Mouse (Mus musculus) c-Kit-positive CD71-positive TER-119-negative erythroid progenitor cells, embryonic 14.5 days (primary cell): ENCODE data around the gene Gnai2.

ENCODE experiments used
- DNase-seq: peaks from one replicate; pipeline ENCODE4 v3.0.0-alpha.2; 2013; ENCODE audit warnings: low read depth

The Gnai2 gene

DNA sequence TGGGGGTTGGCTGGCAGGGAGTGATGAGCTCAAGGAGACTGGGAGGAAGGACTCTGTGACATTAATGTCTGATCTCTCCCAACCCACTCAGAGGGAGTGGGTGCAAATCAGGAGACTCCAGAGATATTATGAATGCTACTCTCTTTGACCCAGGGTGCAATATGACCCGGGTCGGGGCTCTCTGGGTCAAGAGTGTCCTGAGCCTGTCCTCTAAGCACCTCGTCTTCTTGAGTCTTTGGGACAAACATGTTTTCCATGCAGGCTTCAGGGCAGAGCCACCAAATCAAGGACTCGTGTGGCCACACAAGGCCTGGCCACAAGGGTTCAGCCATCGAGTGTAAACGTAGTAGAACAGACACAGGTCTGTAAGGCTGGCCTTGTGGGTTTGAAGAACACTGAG, 22.9 kb upstream of the Gnai2 start:
- no peak for DNase-seq

DNA sequence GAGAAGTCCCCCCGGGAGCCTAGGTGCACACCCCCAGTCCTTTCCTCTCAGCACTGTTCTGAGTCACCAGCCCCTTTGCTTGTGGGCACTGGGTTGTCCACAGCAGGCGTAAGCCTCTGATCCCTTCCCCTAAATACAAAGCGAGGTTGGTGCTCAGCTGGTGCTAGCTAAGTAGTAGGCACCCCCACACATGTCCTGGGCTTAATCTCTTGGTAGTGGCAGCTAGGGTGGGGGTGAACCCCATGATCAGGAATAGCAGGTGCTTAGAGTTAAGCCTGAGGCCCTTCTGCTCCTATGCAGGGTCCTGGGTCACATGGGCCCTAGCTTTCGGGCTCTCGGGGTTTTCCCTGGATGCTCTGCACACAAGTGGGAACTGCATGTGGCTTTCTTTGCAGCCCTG, 22.0 kb upstream of the Gnai2 start:
- no peak for DNase-seq

DNA sequence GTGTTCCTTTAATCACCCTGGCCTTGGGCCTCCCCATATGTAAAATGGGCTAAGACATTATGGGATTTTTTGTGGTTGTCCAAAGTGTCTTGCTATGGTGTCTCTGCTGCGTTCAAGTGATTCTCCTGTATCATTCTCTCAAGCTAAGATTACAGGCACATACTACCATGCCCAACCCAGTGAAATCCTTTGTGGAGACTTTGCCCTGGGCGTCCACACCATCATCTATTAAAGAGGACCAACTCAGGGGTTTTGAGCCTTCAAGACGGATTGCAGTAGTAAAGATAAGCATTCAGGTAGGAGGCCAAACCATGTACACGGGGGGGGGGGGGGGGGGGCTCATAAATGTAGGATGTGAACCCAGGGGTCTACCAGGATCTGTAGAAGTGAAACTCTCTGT, 19.4 kb upstream of the Gnai2 start:
- no peak for DNase-seq

DNA sequence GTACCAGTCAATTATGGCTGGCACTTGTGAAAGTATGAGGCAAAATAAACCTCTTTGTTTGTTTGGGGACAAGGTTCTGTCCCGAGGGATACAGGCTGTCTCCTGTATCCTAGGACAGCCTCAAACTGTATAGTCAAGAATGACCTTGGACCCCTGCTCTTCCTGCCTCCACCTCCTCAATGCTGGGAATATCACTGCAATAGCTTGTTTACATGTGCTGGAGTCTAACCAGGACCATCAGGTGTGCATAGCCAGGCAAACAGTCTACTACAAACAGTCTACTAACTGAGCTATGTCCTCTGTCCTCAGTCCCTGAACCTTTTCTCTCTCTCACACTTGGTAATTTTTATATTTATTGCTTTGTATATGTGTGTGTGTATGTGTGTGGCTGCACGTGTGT, 18.3 kb upstream of the Gnai2 start:
- DNase-seq, result no peak

DNA sequence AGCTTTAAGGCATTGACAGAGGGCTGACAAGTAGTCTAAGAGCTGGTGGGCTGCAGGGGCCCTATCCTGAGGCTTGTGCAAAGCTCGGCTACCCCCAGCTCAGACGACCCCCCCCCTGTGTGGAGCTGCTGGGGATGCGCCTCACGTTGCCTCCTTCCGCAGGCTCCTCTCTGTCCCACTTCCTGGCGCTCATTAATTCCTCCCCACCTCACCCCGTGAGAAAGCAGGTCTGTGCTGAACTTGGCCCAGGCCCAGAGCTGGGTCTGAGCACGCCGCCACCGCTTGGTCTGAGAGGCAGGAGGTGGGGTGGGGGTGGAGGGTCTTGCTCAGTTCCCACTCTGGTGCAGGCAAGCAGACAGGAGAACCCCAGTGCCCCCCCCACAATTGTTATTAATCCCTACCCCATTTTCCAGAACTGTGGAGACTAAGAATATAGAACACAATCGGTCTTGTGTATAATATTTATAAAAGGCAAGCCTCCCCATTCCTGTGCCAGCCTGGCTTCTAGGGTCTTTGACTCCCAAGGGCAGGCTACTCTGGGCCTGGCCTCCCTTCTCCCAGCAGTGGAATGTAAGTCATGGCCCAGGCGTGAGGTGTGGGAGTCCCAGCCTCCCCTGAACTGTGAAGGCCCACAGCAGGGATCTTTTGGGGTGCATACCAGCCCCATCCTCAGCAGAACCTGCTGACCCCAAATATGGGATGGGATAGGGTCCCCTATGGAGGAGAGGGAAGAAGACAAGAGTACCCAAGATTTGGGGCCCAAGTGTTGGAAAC, 15.7 kb upstream of the Gnai2 start:
- DNase-seq, result no peak

DNA sequence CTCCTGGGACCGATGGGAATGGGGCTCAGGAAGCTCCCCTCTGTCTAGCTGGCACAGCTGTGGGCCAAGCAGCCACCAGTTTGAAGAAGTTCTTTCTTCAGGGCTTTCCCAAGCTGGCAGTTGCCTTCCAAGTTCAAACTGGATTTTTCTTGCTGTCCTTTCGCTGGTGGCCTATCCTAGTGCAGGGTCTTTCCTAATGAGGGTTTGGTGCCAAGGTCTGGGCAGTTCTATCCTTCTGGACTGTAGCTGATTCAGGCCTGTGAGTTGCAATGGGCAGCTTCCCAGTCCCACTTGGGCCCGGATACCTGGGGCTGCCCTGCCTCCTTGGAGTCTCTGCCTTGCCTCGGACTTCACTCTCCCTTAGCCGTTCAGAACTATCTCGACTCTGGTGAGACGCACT, 15.1 kb upstream of the Gnai2 start:
- DNase-seq, result no peak

DNA sequence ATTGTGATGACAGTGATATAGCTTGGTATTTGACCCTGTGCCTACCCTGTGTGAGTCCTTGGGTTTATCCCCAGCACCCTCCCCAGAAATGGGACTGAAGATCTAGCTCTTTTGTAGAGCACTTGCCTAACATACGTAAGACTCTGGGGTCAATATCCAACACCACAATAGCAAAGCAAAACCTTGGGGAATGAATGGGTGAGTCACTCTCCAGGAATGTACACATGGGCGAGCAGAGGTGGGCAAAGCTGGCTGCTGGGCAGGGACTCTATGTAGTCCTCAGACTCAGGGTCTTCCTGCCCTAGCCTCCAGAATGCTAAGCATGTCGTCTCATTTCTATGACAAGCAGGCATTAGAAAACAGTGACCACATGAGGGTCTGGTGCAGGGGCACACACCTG, 13.6 kb upstream of the Gnai2 start:
- DNase-seq, result no peak

DNA sequence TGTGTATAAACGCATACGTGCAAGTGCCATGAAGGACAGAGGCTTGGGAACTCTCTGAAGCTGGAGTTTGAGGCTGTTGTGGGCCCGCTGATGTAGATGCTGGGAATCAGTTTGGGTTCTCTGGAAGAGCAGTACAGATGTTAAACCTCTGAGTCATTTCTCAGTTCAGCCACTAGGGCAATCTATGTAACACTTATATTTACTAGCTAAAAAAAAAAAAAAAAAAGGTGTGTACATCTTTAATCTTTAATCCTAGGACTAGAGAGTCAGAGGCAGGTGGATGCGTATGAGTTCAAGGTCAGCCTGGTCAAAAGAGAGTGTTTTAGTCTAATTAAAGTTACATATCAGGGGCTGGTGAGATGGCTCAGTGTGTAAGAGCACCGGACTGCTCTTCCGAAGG, 11.8 kb upstream of the Gnai2 start:
- no peak for DNase-seq

DNA sequence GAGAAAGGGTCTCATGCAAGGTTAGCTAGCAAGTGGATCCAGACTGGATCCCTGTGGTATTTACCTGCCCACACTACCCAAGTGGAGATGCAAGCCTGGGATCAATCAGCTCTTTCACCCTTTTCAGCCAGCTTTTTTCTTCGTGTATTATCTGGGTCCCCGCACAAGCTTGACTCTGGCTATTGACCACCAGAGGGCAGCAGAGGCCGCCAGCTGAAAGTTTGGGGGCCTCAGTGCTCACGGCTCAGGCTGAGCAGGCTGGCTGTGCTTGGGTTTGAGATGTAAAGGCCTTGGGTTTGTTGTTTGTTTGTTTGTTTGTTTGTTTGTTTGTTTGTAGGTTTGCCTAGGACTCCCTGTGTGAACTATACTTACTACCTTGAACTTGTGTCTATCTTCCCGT, 10.4 kb upstream of the Gnai2 start:
- peak; percentile 86 for DNase-seq

DNA sequence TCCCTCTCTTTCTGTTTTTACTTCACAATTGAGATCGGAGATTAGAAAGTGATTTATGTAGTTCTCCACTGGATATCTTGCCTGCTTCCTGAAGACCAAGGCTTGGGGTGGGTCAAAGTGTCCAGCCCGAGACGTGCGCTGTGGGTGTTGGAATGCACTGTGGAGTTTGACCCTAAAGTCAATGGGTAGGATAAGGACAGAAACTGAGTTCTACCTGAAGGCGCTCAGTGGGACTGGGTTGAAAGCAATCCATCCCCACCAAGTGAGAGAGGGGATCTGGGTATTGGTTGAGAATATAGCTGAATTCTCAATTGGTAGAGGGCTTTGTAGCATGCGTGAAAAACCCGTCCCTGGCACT, 10.0 kb upstream of the Gnai2 start:
- DNase-seq, result no peak

DNA sequence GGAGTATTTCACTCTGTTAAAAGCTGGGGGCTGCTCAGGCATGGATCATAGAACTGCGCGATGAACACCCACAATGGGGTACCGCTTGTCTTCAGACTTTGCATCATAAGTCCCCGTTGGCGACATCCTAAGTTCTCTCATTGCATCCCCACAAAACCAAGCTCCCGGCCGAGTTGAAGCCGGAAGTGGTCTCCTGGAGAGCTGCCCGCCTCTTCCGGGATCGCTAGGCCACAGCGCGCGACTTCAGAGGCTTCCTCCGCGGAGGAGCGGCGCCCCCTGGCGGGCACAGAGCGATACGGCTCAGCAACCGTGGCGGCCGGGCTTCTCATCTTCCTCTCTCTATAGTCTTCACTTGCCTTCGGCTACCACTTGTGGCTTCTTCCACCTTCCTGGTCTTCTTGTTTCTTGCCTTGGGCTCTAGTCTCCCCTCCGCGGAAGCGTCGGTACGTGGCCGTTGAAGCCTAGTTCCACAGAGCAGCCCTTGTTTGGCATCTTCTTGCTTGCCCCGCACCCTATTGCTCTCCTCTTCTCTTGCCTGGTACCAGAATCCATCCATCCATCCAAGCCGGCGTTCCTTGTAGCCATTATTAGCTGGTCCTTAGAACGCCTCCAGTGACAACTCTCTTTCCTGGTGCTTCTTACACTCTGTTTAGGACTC, 9.5 kb upstream of the Gnai2 start:
- DNase-seq, result peak; percentile 85

DNA sequence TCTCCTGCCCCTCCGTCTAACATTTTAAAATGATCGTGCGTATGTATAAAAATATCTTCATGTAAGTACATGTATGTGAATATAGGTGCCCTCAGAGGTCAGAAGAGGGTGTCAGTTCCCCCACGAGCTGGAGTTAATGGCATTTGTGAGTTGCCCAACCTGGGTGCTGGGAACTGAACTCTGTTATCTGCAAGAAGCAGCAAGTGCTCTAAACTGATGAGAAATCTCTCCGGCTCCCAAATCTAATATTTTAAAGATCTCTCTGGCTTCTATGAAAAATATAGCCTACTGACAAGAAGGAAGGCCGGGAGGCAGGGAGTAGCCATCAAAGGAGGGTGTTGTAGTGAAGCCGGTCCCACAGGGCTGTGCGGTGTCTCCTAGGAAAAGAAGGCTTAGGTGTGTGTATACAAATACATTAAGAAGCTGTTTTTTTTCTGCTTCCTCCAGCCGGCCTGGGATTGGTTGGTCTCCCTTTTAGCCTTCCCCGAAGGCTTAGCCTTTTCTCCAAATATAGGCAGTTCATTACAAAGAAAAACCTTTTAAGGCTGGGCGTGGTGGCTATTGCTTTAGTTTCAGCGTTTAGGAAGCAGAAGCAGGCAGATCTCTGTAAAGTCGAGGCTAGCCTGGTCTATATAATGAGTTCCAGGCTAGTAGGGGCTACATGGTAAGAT, 8.5 kb upstream of the Gnai2 start:
- no peak for DNase-seq

DNA sequence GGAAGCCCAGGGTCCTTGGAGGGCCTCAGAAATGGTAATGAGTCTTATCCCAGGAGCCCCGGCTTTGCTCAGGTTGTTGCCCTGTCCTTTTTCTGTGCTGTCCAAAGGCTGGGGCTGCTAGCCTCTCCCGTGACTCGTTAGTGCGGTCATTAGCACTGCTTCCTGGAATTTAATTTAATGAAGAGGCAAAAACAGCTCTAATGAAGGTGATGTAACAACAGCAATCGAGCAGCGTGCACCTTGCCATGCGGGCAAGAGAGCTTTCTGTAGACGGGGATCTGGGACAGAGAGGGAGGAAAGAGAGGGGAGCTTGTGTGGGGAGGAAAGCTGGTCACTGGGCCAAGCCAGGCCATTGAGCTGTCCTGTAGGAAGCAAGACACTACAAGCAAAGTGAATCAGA, 6.5 kb upstream of the Gnai2 start:
- DNase-seq, result no peak

DNA sequence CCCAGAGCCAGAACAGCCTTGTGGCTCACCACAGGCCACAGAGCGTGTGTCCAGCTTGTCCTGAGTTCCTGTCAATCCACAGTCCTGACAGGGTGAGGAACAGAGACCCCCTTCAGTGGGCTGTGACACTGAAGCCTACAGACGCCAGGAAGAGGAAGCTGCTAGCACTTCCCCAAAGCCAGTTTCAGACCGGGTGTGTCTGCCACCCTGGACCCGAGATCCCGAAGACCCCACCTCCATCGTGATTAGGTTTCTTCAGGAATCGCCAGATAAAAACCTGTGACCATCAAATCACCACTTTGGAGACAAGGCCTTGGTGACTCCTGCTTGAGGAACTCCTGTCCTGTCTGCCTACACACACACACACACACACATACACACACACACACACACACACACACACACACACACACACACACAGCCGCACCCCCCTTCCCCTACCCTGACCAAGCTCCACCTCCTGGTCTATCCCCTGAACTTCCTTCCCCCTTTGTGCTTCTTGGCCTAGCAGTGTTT, 5.1 kb upstream of the Gnai2 start:
- DNase-seq, result no peak

DNA sequence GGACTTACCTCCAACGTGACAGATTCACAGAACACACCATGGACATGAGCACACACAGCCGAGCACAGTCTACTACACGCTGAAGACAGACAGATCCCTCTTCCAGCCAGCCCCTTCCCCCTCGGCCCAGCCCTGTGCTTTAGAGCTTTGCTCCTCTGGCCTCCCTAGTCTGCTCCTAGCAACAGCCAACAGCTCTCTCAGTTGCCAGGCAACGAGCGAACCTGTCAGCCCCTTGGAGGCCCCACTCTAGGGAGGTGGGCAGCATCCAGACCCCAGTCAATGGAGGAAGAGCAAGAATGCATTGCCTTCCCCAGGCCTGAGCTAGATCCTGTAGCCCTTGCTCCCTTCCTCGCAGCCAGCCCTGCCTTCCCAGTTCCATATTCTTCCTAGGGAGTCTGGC, 1.9 kb upstream of the Gnai2 start:
- DNase-seq, result no peak

DNA sequence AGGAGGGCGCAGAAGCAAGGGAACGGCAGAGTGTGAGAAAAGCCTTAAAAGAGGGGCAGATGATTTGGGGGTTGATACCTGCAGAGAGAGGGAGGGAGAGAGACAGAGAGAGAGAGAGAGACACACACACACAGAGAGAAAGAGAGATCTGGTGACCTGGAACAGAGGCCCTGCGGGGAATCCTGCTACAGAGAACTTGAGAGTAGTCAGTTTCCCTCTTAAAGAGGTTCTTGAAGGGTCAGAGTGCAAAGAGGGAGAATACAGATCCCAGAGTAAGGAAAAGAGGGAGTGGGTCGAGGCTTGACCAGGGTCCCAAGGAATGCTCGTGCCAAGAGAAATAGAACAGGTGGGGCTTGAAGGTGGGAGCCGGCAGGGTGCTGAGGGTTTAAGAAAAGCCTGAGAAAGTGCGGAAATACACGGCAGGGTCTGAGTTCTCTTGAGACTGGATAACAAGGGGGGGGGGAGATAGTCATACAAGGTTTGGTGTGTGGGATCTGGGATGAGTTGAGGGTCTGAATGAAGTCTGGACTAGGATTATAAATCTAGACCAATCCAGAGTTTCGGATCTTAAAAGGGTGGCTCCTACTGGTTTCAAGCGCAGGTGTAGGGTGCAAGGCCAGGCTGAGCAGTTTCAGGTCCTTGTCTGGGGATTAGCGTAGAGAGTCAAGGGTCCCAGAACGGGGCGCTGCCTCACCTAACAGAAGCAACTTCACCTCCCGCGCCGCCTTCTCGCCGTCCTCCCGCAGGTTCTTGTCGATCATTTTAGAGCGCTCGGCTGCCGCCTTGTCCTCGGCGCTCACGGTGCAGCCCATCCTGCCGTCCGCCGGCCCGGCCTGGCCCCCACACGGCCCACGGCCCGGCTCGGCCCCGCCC, 525 bp downstream of the Gnai2 start:
- DNase-seq, result no peak

DNA sequence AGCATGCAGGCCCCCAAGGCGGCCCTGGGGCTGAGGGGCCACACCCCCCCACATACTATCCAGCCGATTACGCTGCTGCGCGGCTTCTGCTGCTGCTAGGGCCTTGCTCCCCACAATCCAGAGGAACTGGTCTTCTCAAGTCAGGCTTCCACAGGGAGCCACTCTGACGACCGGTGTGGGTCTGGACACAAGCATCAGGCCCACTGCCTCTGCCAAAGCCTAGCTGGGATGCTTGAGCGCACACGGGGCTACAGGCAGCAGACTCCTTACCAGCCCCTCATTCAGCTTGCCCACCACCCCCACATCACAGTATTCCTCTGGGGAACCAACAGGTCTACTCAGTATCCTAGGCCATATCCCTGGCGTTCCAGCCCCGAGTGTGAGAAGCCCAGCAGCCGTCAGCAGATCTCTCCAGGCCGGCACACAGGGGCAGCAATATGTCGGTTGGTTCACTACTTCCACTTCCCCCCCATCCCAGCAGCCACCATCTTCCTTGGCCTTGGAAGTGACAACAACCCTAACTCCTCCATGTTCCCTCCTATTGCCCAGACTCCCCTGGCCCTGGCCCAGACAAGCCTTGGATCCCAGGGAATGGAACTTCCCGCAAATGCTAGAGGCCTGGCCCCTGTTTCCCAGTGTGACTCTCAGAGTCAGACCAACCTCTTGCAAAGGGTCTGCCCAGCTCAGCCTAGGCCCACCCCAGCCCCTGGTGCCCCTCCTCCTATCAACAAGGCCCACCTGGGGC, 1.3 kb downstream of the Gnai2 start:
- no peak for DNase-seq

DNA sequence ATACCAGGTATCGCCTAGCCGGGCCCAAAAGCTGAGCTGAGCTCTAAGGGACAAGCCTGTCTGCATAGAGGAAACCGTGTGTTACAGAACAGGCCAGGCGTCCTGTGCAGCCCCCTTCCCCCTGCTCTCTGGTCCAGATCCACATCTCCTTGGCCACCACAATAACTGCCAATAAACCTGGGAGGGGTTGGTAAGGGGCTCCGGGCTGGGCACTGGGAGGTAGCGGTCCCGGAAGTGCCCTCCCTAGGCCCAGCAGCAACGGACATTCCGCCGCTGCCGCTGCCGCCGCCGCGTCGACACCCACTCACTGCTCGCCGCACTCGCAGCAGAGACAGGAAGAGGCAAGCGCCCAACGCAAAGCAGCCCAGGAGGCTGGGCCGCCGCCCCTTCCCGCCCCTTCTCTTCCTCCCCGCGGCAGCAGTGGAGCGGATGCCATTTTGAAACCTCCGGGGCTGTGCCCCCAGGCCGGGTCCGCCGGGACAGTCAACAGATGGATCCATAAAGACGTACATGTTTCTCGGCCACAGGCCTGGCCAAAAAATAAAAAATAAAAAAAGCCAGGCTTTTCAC, 2.0 kb downstream of the Gnai2 start:
- peak; percentile 70 for DNase-seq

DNA sequence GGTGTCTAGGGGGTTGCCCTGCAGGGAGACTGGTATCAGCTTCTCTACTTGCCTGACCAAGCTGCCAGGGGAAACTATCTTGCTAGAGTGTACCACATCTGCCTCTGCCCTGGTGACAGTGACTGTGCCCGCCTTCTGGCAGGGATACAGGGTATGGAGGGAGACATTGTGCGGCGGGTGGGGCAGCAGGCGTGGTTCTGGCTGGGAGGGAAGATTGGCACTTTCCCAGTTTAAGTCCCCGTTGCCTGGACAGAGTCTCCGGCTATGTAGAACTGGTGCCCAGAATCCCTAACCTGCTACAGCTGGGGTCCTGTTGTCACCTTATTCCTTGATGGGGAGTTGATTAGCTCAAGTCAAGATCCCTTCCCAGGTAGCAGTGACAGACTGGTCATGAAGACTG, 2.7 kb downstream of the Gnai2 start:
- no peak for DNase-seq

DNA sequence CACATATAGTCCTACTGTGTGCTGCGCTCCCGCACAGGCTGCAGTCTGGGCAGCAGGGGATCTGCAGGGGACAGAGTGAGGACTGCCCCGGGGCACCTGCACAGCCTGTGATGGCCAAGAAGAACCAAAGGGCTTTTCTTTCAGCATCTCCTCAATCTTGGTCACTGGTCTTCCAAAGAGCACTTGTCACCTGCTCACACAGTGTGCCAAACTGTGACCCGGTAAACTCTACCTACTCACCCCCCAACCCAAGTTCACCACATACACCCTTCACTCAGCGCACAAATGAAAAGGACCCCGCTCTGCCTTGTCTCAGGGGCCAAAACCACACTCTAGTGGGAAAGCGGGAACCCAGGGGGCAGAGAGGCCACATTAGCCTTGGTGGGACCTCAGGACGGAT, 3.3 kb downstream of the Gnai2 start:
- no peak for DNase-seq

DNA sequence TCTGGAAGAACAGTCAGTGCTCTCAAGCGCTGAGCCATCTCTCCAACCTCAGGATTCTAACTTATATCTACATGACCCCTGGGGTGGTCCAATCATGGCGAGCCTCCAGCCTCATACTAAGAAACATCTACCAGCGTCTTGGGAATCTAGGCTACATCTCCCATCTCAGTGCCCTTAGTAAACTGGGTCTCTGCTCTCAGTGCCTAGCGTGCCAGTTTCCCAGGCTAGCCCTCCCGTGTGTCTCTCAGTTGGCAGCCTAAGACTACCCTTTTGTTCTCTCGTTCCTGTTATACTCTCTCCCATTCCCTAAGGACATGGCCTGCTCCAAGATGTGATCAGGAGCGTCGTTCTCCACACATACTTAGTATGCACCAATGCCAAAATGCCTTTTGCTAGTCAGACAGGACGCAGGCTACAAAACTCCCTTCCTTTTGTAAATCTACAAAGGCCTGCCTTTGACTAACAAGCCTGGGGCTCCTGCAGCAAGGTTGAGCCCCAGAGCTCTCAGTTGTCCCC, 3.8 kb downstream of the Gnai2 start:
- DNase-seq, result no peak
